Mouse (Mus musculus): Measurements from ENCODE around the gene Ammecr1. TPM values are rescaled to one million over a fixed set of nuclear protein-coding genes. Genes with fewer than 3 reads are reported as not detected.

Gene Ammecr1
- polyA plus RNA-seq, 1 experiment from 2014 or later, result 3.4 TPM

DNA sequence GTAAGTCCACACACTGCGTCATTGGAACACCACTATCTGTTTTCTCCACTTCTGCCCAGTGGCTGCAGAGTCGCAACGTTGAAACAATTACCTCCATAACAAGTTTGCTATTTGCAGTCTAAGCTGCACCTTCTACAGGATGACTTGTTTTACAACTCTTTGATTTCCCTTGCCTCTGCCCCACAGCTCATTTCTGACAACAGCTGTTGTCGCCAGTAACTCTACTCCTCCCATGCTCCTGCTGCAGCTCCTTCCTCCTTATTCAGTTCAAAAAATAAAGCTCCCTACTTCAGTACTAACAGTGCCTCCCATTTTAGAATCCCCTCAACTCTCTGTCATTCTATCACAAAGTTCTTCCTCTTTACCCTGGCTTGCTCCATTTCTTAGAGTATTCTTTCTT lies 12.7 kb upstream of the Ammecr1 start:
- Histone ChIP-seq H3K9me3 (replicated peaks) (no peaks in the 10 kb centered on the region), H3K27me3 (replicated peaks) (0 out of 2 replicates have a peak, but pooled peaks cover 13% of the 10 kb centered on the region), H3K9ac (replicated peaks) (no peak overlapping the region), H3K4me1 (no peaks in the 10 kb centered on the region), H3K4me2 (no peak overlapping the region), H3K4me3 (replicated peaks) (no peak overlapping the region), H3K36me3 (no peaks in the 10 kb centered on the region), H3K27ac (replicated peaks) (no peak overlapping the region)
- no peak for ATAC-seq (ENCODE audit: low FRiP score)
- 68% methylated on average over 4 of the region's 4 CpGs for WGBS

DNA sequence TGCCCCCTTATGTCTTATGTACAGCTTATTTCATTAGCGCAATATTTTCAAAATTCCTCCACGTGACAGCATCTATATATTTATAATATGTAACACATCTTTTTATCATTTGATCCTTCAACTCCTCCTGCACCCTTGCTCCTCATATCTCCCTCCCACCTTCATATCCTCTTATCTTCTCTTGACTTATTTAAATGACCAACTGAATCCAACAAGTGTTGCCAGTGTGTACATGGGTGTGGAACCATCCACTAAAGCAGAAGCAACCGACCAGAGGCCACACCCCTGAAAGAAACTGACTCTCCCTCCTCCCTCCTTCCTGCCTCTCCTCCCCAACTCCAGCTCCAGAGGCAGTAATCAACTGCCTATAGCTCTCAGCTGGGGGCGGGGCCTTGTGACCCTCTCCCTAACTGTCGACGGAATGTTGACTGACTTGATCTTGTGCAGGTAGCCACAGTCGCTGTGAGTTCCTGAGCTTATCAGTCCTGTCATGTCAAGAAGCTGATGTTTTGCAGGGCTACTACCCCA lies 6.0 kb upstream of the Ammecr1 start:
- H3K4me2 ChIP-seq, result no peak overlapping the region
- WGBS, result 47% methylated on average over 7 of the region's 7 CpGs
- H3K27me3 ChIP-seq (replicated peaks), result peaks cover 16% of the 10 kb centered on the region; the same call in 1 of the 2 replicates
- H3K9ac ChIP-seq (replicated peaks), result no peak overlapping the region
- H3K4me1 ChIP-seq, result no peaks in the 10 kb centered on the region
- ATAC-seq (ENCODE audit: low FRiP score), result no peak
- no peak overlapping the region for H3K27ac ChIP-seq (replicated peaks)
- H3K9me3 ChIP-seq (replicated peaks), result no peaks in the 10 kb centered on the region
- H3K4me3 ChIP-seq (replicated peaks), result no peak overlapping the region
- H3K36me3 ChIP-seq, result no peaks in the 10 kb centered on the region

DNA sequence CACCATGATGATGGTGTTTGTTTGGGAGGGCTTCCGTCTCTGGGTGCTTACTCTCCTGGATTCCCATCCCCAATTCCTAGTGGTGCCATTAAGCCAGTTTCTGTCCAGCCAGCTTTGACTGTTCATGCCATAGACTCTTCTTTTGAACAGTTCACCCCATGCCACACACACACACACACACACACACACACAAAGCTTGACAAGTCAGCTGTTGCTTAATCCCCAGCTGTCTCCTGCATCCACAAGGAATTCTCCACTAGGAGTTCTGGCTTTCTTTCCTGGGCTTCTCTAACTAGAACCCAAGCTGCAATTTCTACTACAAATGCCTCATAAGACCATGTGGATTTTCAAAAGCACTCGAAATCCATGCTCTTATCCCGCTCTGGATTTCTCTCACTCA lies 5.2 kb upstream of the Ammecr1 start:
- Histone ChIP-seq H3K27me3 (replicated peaks) (peaks cover 16% of the 10 kb centered on the region; the same call in 1 of the 2 replicates), H3K9me3 (replicated peaks) (no peaks in the 10 kb centered on the region), H3K4me1 (no peaks in the 10 kb centered on the region), H3K4me2 (no peak overlapping the region), H3K27ac (replicated peaks) (no peak overlapping the region), H3K36me3 (no peaks in the 10 kb centered on the region), H3K4me3 (replicated peaks) (no peak overlapping the region), H3K9ac (replicated peaks) (no peak overlapping the region)
- WGBS, result 92% methylated on average over 3 of the region's 3 CpGs
- ATAC-seq (ENCODE audit: low FRiP score), result no peak

DNA sequence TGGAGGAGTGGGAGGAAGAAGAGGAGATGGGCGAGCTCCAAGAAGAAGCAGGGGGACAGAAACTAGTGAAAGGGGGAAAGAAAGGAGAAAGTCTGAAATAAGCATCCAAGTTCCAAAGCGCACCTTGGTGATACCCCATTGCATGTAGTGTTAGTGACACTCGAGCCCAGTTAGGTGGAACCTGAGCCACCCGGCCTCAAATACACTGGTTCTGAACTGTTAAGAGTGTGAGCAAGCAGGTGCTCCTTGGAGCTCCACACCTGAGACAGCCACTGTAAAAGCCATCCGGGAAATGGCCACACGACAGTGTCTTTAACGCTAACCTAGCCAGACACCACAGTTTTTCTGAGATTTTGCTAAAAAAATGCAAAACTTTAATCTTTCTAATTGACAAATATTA lies 539 bp upstream of the Ammecr1 start:
- Histone ChIP-seq H3K4me2 (peak overlapping the region; percentile 53), H3K4me1 (0 out of 2 replicates have a peak, but pooled peaks cover 4% of the 10 kb centered on the region), H3K27me3 (replicated peaks) (peaks cover 16% of the 10 kb centered on the region; the same call in 1 of the 2 replicates), H3K9ac (replicated peaks) (no peak overlapping the region), H3K4me3 (replicated peaks) (peak overlapping the region; percentile 59), H3K9me3 (replicated peaks) (no peaks in the 10 kb centered on the region), H3K27ac (replicated peaks) (no peak overlapping the region), H3K36me3 (no peaks in the 10 kb centered on the region)
- no peak for ATAC-seq (ENCODE audit: low FRiP score)
- WGBS, result 38% methylated on average over 7 of the region's 7 CpGs

DNA sequence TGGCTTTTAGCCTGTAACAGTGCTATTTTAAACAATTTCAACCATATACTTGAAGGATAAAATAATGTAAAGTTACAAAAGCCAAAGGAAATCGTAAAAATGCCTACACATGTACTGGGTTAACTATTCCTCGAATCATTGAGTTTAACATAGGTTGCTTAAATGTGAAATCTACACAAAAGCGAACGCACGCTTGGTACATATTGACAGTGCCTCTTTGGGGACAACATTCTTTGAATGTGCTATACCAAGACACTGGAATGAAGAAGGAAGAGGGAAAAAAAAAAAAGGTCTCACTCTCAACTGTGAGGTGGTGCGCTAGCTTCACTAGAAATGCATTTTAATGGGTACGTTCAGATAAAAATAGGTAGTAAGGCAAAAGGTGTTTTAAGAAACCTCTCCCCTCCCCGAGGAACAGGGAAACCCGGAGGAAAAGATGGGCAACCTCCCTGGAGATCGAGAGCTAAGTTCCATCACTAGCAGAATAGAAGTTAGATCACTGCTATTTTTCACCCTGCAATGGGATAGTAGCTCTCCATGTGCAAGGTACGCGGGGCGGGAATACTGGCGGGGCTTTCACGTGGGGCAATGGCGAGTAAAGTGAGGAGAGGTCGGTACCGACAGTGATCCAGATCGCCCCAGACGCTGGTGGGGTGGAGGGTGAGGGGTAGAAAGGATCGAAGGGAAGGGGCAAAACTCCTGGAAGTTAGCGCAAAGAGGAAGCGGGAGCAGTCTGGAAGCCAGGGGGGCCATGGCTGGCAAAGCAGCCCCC lies 1.1 kb downstream of the Ammecr1 start:
- H3K9me3 ChIP-seq (replicated peaks), result no peaks in the 10 kb centered on the region
- H3K36me3 ChIP-seq, result no peaks in the 10 kb centered on the region
- H3K4me1 ChIP-seq, result 0 out of 2 replicates have a peak, but pooled peaks cover 4% of the 10 kb centered on the region
- peak overlapping the region; percentile 69 for H3K9ac ChIP-seq (replicated peaks)
- 0 out of 2 replicates have a peak, but pooled peaks cover 12% of the 10 kb centered on the region for H3K27me3 ChIP-seq (replicated peaks)
- WGBS, result 25% methylated on average over 23 of the region's 23 CpGs
- peak overlapping the region; percentile 59 for H3K4me3 ChIP-seq (replicated peaks)
- H3K27ac ChIP-seq (replicated peaks), result peak overlapping the region; percentile 91; the same call in 1 of the 2 replicates
- no peak for ATAC-seq (ENCODE audit: low FRiP score)
- peak overlapping the region; percentile 59 for H3K4me2 ChIP-seq

DNA sequence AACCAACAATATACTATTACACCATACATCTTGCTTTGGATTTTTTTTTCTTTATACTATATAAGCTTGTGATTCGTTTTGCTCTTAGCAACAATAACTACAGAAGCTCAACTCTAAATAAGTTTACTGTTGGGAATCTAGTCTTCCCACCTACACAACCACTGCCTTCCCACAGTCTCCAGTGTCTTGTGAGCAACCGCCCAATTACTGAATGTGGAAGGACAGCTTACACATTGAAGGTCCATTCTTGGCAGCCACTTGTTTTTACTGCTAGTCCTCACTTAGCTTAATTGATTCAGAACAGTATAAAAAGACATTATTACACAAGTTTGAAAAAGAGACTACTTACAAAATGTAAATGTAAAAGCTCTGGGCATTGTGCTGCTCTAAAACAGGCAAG lies 6.1 kb downstream of the Ammecr1 start:
- 0 out of 2 replicates have a peak, but pooled peaks cover 4% of the 10 kb centered on the region for H3K4me1 ChIP-seq
- no peak overlapping the region for H3K27ac ChIP-seq (replicated peaks)
- no peak overlapping the region for H3K9ac ChIP-seq (replicated peaks)
- H3K36me3 ChIP-seq, result no peaks in the 10 kb centered on the region
- H3K4me3 ChIP-seq (replicated peaks), result no peak overlapping the region
- no peak overlapping the region for H3K4me2 ChIP-seq
- H3K9me3 ChIP-seq (replicated peaks), result no peaks in the 10 kb centered on the region
- peaks cover 7% of the 10 kb centered on the region; the same call in 1 of the 2 replicates for H3K27me3 ChIP-seq (replicated peaks)
- no peak for ATAC-seq (ENCODE audit: low FRiP score)
- 81% methylated on average over 2 of the region's 2 CpGs for WGBS

DNA sequence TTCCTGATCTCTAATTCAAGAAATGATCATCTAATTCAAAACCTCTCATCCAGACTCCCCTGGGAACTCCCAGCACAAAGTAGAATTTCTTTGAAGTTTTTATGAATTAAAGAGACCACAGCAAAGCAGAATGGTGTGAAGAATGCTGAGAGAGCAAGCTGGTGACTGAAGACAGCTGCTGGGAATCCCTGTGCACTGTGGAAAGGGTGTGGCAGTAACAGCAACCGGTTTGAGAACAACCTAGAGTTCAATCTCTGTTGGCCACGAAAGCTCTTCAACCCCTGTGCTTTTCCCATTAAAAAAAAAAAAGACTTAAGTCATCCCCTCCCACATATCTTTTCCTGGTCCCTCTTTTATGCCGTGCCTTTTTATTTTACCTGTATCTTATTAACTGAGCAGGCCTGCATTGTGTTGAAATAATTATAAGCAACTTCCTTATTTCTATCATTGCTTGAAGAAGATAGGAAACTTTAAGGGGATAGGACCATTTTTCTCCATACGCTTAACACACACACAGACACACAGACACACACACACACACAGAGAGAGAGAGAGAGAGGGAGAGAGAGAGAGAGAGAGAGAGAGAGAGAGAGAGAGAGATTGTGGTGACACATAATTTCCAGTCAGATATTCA lies 6.7 kb downstream of the Ammecr1 start:
- 85% methylated on average over 4 of the region's 4 CpGs for WGBS
- no peak overlapping the region for H3K27ac ChIP-seq (replicated peaks)
- H3K27me3 ChIP-seq (replicated peaks), result peaks cover 7% of the 10 kb centered on the region; the same call in 1 of the 2 replicates
- H3K4me1 ChIP-seq, result 0 out of 2 replicates have a peak, but pooled peaks cover 4% of the 10 kb centered on the region
- ATAC-seq (ENCODE audit: low FRiP score), result no peak
- H3K9ac ChIP-seq (replicated peaks), result no peak overlapping the region
- no peaks in the 10 kb centered on the region for H3K36me3 ChIP-seq
- H3K4me3 ChIP-seq (replicated peaks), result no peak overlapping the region
- H3K4me2 ChIP-seq, result no peak overlapping the region
- no peaks in the 10 kb centered on the region for H3K9me3 ChIP-seq (replicated peaks)

DNA sequence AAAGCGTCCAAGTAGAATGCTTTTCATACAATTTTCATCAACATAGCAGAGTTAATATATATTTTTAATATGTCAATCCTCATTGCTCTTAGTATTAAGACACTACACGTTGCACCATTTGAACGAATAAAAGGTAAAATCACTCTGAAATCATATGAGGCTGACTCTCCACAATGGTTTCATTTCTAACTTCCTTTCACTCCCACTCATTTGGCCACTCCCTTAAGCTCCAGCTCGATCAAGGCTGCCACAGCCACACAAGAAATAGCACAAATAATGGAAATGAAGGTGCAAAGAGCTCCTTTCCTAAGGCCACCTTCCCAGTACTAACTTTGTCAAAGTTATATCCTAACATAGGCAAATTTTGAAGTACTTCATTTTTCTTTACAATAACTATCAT lies 38.1 kb downstream of the Ammecr1 start:
- ATAC-seq (ENCODE audit: low FRiP score), result no peak
- Histone ChIP-seq H3K27ac (replicated peaks) (no peak overlapping the region), H3K36me3 (no peaks in the 10 kb centered on the region), H3K9ac (replicated peaks) (no peak overlapping the region), H3K4me3 (replicated peaks) (no peak overlapping the region), H3K4me1 (no peaks in the 10 kb centered on the region), H3K4me2 (no peak overlapping the region), H3K27me3 (replicated peaks) (no peaks in the 10 kb centered on the region), H3K9me3 (replicated peaks) (no peaks in the 10 kb centered on the region)
- 86% methylated on average over 4 of the region's 4 CpGs for WGBS

DNA sequence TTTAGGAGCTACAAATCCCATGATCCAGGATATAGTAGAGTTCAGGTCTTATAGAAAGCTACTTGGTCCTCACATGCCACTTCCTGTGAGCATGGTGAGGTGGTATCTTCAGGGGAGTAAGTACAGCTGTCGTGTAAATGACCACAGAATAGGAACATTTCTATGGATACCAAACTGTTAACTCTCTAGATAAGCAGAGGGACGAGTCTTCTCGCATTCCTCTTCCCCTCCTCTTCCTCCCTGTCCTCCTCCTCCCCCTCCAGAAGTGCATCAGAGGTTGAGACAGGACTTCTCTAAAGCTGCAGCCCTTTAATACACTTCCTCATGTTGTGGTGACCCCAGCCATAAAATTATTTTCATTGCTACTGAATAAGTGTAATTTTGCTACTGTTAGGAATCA lies 49.1 kb downstream of the Ammecr1 start:
- Histone ChIP-seq H3K4me1 (no peaks in the 10 kb centered on the region), H3K36me3 (no peaks in the 10 kb centered on the region), H3K4me3 (replicated peaks) (no peak overlapping the region), H3K27me3 (replicated peaks) (no peaks in the 10 kb centered on the region), H3K27ac (replicated peaks) (no peak overlapping the region), H3K9ac (replicated peaks) (no peak overlapping the region), H3K9me3 (replicated peaks) (no peaks in the 10 kb centered on the region), H3K4me2 (no peak overlapping the region)
- ATAC-seq (ENCODE audit: low FRiP score), result no peak
- WGBS, result 62% methylated on average over 3 of the region's 3 CpGs

DNA sequence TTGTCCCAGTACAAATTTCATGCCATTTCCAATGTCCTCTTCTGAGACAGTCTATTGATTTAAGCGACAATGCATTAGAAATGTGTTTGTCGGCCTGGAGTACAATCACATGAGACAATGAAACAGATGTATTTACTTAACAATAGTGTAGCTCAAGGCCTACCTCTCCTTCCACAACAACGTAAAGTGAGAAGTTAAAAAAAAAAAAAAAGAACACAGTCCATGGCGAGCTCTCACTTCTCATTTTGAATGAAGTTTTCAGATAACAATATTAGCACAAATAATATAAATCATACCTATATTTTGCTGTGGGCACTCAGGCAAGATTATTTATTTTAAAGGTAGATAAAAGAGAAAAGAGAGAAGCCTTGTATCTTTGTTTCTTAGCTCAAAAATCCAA lies 49.8 kb downstream of the Ammecr1 start:
- no peaks in the 10 kb centered on the region for H3K9me3 ChIP-seq (replicated peaks)
- no peak overlapping the region for H3K27ac ChIP-seq (replicated peaks)
- H3K4me1 ChIP-seq, result no peaks in the 10 kb centered on the region
- H3K27me3 ChIP-seq (replicated peaks), result no peaks in the 10 kb centered on the region
- H3K4me2 ChIP-seq, result no peak overlapping the region
- H3K4me3 ChIP-seq (replicated peaks), result no peak overlapping the region
- no peak for ATAC-seq (ENCODE audit: low FRiP score)
- no peaks in the 10 kb centered on the region for H3K36me3 ChIP-seq
- WGBS, result 69% methylated on average over 4 of the region's 4 CpGs
- H3K9ac ChIP-seq (replicated peaks), result no peak overlapping the region

DNA sequence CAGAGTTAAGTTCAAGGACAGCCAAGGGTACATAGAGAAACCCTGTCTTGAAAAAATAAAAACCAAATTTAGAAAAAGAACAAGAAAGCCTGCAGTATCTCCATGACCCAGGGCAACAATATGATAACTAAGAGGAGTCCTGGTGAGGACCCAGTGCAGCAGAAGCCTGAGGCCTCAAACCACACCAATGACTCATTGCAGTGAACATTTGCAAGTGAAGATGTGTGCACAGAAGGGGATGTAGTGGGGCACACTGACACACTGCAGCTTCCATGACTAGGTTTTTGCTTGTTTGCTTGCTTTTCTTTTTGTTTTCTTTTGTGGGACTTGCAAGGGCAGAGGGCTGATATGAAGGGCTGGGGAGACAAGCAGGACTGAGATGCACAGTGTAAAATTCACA lies 52.3 kb downstream of the Ammecr1 start:
- Histone ChIP-seq H3K27ac (replicated peaks) (no peak overlapping the region), H3K27me3 (replicated peaks) (peaks cover 4% of the 10 kb centered on the region; the same call in 1 of the 2 replicates)
- no peak for ATAC-seq (ENCODE audit: low FRiP score)

DNA sequence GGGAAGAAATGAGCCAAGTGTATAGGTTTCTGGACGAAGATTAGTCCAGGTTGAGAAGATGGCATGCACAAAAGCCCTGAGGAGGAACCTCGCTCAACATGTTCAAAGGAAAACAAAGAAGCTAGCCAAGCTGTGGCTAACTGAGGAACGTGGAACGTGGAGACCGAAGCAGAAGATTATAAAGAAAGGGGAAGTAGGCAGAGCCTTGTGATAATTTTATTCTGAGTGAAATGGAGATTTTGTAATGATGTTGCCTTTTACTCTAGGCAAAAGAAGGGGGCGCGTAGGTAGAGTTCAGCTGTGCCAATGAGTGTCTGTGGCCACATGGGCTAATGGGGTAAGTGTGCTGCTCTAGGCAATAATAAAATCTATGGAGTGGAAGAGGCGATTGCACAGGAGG lies 62.7 kb downstream of the Ammecr1 start:
- 0 out of 2 replicates have a peak, but pooled peaks cover 8% of the 10 kb centered on the region for H3K27me3 ChIP-seq (replicated peaks)
- no peak for ATAC-seq (ENCODE audit: low FRiP score)
- no peak overlapping the region for H3K9ac ChIP-seq (replicated peaks)
- no peaks in the 10 kb centered on the region for H3K4me1 ChIP-seq
- no peak overlapping the region for H3K27ac ChIP-seq (replicated peaks)
- no peak overlapping the region for H3K4me3 ChIP-seq (replicated peaks)
- H3K4me2 ChIP-seq, result no peak overlapping the region
- no peaks in the 10 kb centered on the region for H3K36me3 ChIP-seq
- WGBS, result 84% methylated on average over 8 of the region's 8 CpGs
- no peaks in the 10 kb centered on the region for H3K9me3 ChIP-seq (replicated peaks)

More for the DNA sequence above, 52.3 kb downstream of the Ammecr1 start:
- H3K4me1 ChIP-seq, result no peaks in the 10 kb centered on the region
- no peaks in the 10 kb centered on the region for H3K9me3 ChIP-seq (replicated peaks)
- H3K9ac ChIP-seq (replicated peaks), result no peak overlapping the region
- no peak overlapping the region for H3K4me2 ChIP-seq
- no peak overlapping the region for H3K4me3 ChIP-seq (replicated peaks)
- H3K36me3 ChIP-seq, result no peaks in the 10 kb centered on the region

Measured in neural tube, embryonic 15.5 days (tissue).